Mouse (Mus musculus): ENCODE data around the gene Tfdp1. TPM values are rescaled to one million over a fixed set of nuclear protein-coding genes. Genes with fewer than 3 reads are reported as not detected.

The Tfdp1 gene
- polyA plus RNA-seq (2014; fragmentation: Nextera tagmentation; extraction: Ambion mirVana), result 191 TPM in 2 replicates

- peak; percentile 96 for DNase-seq (ENCODE audit: low spot score)
- peak within 1 kb of the TSS; percentile 60 for H3K27ac ChIP-seq (ENCODE audit: low read depth, low read length)
These were observed at the start of gene Tfdp1 for GRCm38 (mm10) chr8:13338255-13338860. TSS of gene Tfdp1 (plus strand) at chr8:13338751.

GRCm38 (mm10) chr8:13292364-13292763, 46.2 kb upstream of the Tfdp1 start:
- H3K27ac ChIP-seq (ENCODE audit: low read depth, low read length), result no peak overlapping the region
- H3K9ac ChIP-seq (ENCODE audit: low read length), result no peak overlapping the region
- DNase-seq (ENCODE audit: low spot score) (peak; percentile 80), ATAC-seq (ENCODE audit: insufficient read depth, low FRiP score, low TSS enrichment) (no peak)
- H3K9me3 ChIP-seq (ENCODE audit: control insufficient read depth, low read length), result no peaks in the 10 kb centered on the region
- WGBS, result 28% methylated on average over 9 of the region's 9 CpGs
- peaks cover 12% of the 10 kb centered on the region for H3K36me3 ChIP-seq (ENCODE audit: control insufficient read depth, insufficient read depth, low read length)
- H3K4me3 ChIP-seq (ENCODE audit: low read depth, low read length), result no peak overlapping the region
- no peak overlapping the region for H3K4me2 ChIP-seq (ENCODE audit: low read depth)
- H3K4me1 ChIP-seq (ENCODE audit: control insufficient read depth, insufficient read depth, low read length), result peaks cover 5% of the 10 kb centered on the region; the same call in 1 of the 2 replicates
- H3K27me3 ChIP-seq (ENCODE audit: control insufficient read depth, insufficient read depth, low read length), result no peaks in the 10 kb centered on the region

More at GRCm38 (mm10) chr8:13338255-13338860, at the start of gene Tfdp1:
- peak; percentile 95 for ATAC-seq (ENCODE audit: insufficient read depth, low FRiP score, low TSS enrichment)
- no peaks in the 10 kb centered on the region for H3K27me3 ChIP-seq (ENCODE audit: control insufficient read depth, insufficient read depth, low read length)
- WGBS, result 2% methylated on average over 43 of the region's 72 CpGs
- peaks cover 11% of the 10 kb centered on the region for H3K4me1 ChIP-seq (ENCODE audit: control insufficient read depth, insufficient read depth, low read length)
- peak within 1 kb of the TSS; percentile 93 for H3K9ac ChIP-seq (ENCODE audit: low read length)
- no peaks in the 10 kb centered on the region for H3K9me3 ChIP-seq (ENCODE audit: control insufficient read depth, low read length)
- H3K4me2 ChIP-seq (ENCODE audit: low read depth), result peak within 1 kb of the TSS; percentile 86
- H3K36me3 ChIP-seq (ENCODE audit: control insufficient read depth, insufficient read depth, low read length), result peaks cover 8% of the 10 kb centered on the region; the same call in 1 of the 2 replicates
- H3K4me3 ChIP-seq (ENCODE audit: low read depth, low read length), result peak within 1 kb of the TSS; percentile 93

DNA sequence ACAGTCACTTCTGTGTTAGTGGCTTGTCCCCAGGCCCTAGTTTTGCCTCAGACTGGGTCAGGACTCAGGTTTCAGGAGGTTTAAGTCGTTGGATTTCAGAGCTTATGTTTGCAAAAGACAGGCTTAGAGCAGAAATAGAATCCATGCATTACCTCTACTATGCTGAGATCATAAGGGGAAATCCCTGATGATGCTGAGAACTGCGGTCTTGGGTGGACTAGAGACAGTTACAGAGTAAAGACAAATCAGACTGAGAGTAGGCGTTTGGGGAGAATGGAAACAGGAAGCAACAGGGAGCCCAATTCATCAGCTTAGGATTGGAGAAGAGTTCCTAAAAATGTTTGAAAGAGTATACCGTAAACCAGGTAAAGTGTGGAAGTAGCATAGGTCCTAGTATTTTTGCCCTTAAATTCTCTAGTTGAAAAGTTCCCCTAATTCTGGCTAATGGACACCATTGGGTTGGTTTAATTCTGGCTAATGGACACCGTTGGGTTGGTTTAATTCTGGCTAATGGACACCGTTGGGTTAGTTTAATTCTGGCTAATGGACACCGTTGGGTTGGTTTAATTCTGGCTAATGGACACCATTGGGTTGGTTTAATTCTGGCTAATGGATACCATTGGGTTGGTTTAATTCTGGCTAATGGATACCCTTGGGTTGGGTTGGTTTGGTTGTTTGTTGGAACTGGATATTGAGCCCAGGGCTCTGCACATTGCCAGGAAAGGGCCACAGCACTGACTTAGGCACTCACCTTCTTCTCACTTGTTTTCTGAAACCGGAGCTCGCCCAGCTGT, 44.7 kb upstream of the Tfdp1 start:
- Histone ChIP-seq H3K9ac (ENCODE audit: low read length) (no peak overlapping the region), H3K4me3 (ENCODE audit: low read depth, low read length) (no peak overlapping the region), H3K27me3 (ENCODE audit: control insufficient read depth, insufficient read depth, low read length) (no peaks in the 10 kb centered on the region), H3K4me1 (ENCODE audit: control insufficient read depth, insufficient read depth, low read length) (peaks cover 4% of the 10 kb centered on the region; the same call in 1 of the 2 replicates), H3K27ac (ENCODE audit: low read depth, low read length) (no peak overlapping the region), H3K36me3 (ENCODE audit: control insufficient read depth, insufficient read depth, low read length) (peaks cover 12% of the 10 kb centered on the region), H3K4me2 (ENCODE audit: low read depth) (no peak overlapping the region), H3K9me3 (ENCODE audit: control insufficient read depth, low read length) (no peaks in the 10 kb centered on the region)
- DNase-seq (ENCODE audit: low spot score), result no peak
- 94% methylated on average over 9 of the region's 9 CpGs for WGBS
- ATAC-seq (ENCODE audit: insufficient read depth, low FRiP score, low TSS enrichment), result no peak

DNA sequence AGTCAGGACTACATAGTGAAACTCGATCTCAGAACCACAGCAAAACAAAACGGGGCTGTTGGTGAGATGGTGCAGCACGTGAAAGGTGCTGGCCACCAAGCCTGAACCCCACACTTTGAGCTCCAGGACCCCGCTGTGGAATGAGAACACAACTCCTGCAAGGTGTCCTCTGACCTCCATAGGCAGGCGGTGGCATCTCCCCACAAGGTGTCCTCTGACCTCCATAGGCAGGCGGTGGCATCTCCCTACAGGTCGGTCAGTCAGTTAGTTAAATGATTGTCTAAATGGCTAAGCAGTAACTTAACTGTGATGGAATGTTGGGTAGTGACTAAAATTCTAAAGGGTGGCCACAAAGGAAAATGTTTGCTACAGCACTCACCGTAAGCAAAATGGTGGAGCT, 39.0 kb upstream of the Tfdp1 start:
- WGBS, result 95% methylated on average over 8 of the region's 8 CpGs
- Histone ChIP-seq H3K9me3 (ENCODE audit: control insufficient read depth, low read length) (no peaks in the 10 kb centered on the region), H3K4me3 (ENCODE audit: low read depth, low read length) (no peak overlapping the region), H3K9ac (ENCODE audit: low read length) (no peak overlapping the region), H3K27me3 (ENCODE audit: control insufficient read depth, insufficient read depth, low read length) (no peaks in the 10 kb centered on the region), H3K27ac (ENCODE audit: low read depth, low read length) (no peak overlapping the region), H3K4me2 (ENCODE audit: low read depth) (no peak overlapping the region), H3K36me3 (ENCODE audit: control insufficient read depth, insufficient read depth, low read length) (peaks cover 30% of the 10 kb centered on the region), H3K4me1 (ENCODE audit: control insufficient read depth, insufficient read depth, low read length) (no peaks in the 10 kb centered on the region)
- DNase-seq (ENCODE audit: low spot score), result no peak
- ATAC-seq (ENCODE audit: insufficient read depth, low FRiP score, low TSS enrichment), result no peak

- Histone ChIP-seq H3K9ac (ENCODE audit: low read length) (no peak overlapping the region), H3K4me2 (ENCODE audit: low read depth) (no peak overlapping the region), H3K4me3 (ENCODE audit: low read depth, low read length) (no peak overlapping the region), H3K36me3 (ENCODE audit: control insufficient read depth, insufficient read depth, low read length) (peaks cover 29% of the 10 kb centered on the region), H3K27me3 (ENCODE audit: control insufficient read depth, insufficient read depth, low read length) (no peaks in the 10 kb centered on the region), H3K9me3 (ENCODE audit: control insufficient read depth, low read length) (no peaks in the 10 kb centered on the region), H3K27ac (ENCODE audit: low read depth, low read length) (no peak overlapping the region), H3K4me1 (ENCODE audit: control insufficient read depth, insufficient read depth, low read length) (no peaks in the 10 kb centered on the region)
- no peak for DNase-seq (ENCODE audit: low spot score)
- 96% methylated on average over 7 of the region's 7 CpGs for WGBS
- ATAC-seq (ENCODE audit: insufficient read depth, low FRiP score, low TSS enrichment), result no peak
These were observed 37.5 kb upstream of the Tfdp1 start for GRCm38 (mm10) chr8:13301036-13301435.

GRCm38 (mm10) chr8:13305459-13305858, 33.1 kb upstream of the Tfdp1 start:
- no peaks in the 10 kb centered on the region for H3K9me3 ChIP-seq (ENCODE audit: control insufficient read depth, low read length)
- no peak overlapping the region for H3K9ac ChIP-seq (ENCODE audit: low read length)
- H3K36me3 ChIP-seq (ENCODE audit: control insufficient read depth, insufficient read depth, low read length), result peaks cover 14% of the 10 kb centered on the region
- no peak overlapping the region for H3K27ac ChIP-seq (ENCODE audit: low read depth, low read length)
- ATAC-seq (ENCODE audit: insufficient read depth, low FRiP score, low TSS enrichment), result no peak
- WGBS, result 94% methylated on average over 6 of the region's 6 CpGs
- no peak overlapping the region for H3K4me3 ChIP-seq (ENCODE audit: low read depth, low read length)
- H3K27me3 ChIP-seq (ENCODE audit: control insufficient read depth, insufficient read depth, low read length), result no peaks in the 10 kb centered on the region
- H3K4me2 ChIP-seq (ENCODE audit: low read depth), result no peak overlapping the region
- DNase-seq (ENCODE audit: low spot score), result no peak
- no peaks in the 10 kb centered on the region for H3K4me1 ChIP-seq (ENCODE audit: control insufficient read depth, insufficient read depth, low read length)

GRCm38 (mm10) chr8:13305884-13306283, 32.7 kb upstream of the Tfdp1 start:
- H3K9me3 ChIP-seq (ENCODE audit: control insufficient read depth, low read length), result no peaks in the 10 kb centered on the region
- H3K27ac ChIP-seq (ENCODE audit: low read depth, low read length), result no peak overlapping the region
- 92% methylated on average over 4 of the region's 4 CpGs for WGBS
- no peak for DNase-seq (ENCODE audit: low spot score)
- no peaks in the 10 kb centered on the region for H3K27me3 ChIP-seq (ENCODE audit: control insufficient read depth, insufficient read depth, low read length)
- no peak overlapping the region for H3K9ac ChIP-seq (ENCODE audit: low read length)
- H3K4me2 ChIP-seq (ENCODE audit: low read depth), result no peak overlapping the region
- no peak for ATAC-seq (ENCODE audit: insufficient read depth, low FRiP score, low TSS enrichment)
- peaks cover 13% of the 10 kb centered on the region for H3K36me3 ChIP-seq (ENCODE audit: control insufficient read depth, insufficient read depth, low read length)
- H3K4me3 ChIP-seq (ENCODE audit: low read depth, low read length), result no peak overlapping the region
- no peaks in the 10 kb centered on the region for H3K4me1 ChIP-seq (ENCODE audit: control insufficient read depth, insufficient read depth, low read length)

DNA sequence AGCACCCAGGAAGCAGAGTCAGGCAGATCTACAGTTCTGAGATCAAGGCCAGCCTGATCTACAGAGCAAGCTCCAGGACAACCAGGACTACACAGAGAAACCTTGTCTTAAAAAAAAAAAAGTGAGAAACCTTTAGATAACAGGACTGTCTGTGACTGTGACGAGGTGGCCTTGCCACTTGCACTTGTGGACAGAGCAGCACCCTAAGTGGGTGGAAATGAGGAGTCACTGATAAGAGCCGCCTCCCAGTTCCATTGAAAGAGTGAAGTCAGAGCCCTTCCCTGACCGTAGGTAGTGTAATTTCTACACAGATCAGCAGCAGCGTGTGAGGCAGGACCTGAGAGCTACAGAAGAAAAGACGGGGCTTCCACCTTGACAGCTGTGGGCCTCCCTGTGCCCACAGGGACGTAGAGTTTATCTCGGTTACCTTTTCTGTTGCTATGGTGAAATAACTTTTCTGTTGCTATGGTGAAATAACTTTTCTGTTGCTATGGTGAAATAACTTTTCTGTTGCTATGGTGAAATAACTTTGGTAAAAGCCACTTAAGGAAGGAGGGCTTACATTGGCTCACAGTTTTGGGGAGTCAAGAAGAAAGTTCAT, 32.1 kb upstream of the Tfdp1 start:
- H3K27ac ChIP-seq (ENCODE audit: low read depth, low read length), result no peak overlapping the region
- no peak overlapping the region for H3K4me2 ChIP-seq (ENCODE audit: low read depth)
- no peaks in the 10 kb centered on the region for H3K4me1 ChIP-seq (ENCODE audit: control insufficient read depth, insufficient read depth, low read length)
- 86% methylated on average over 7 of the region's 7 CpGs for WGBS
- H3K27me3 ChIP-seq (ENCODE audit: control insufficient read depth, insufficient read depth, low read length), result no peaks in the 10 kb centered on the region
- ATAC-seq (ENCODE audit: insufficient read depth, low FRiP score, low TSS enrichment) (no peak), DNase-seq (ENCODE audit: low spot score) (no peak)
- no peak overlapping the region for H3K9ac ChIP-seq (ENCODE audit: low read length)
- H3K9me3 ChIP-seq (ENCODE audit: control insufficient read depth, low read length), result no peaks in the 10 kb centered on the region
- peaks cover 12% of the 10 kb centered on the region for H3K36me3 ChIP-seq (ENCODE audit: control insufficient read depth, insufficient read depth, low read length)
- no peak overlapping the region for H3K4me3 ChIP-seq (ENCODE audit: low read depth, low read length)

All from neural tube, embryonic 11.5 days (tissue).